Mouse (Mus musculus): ENCODE results near the gene Btf3.

Btf3 gene

DNA sequence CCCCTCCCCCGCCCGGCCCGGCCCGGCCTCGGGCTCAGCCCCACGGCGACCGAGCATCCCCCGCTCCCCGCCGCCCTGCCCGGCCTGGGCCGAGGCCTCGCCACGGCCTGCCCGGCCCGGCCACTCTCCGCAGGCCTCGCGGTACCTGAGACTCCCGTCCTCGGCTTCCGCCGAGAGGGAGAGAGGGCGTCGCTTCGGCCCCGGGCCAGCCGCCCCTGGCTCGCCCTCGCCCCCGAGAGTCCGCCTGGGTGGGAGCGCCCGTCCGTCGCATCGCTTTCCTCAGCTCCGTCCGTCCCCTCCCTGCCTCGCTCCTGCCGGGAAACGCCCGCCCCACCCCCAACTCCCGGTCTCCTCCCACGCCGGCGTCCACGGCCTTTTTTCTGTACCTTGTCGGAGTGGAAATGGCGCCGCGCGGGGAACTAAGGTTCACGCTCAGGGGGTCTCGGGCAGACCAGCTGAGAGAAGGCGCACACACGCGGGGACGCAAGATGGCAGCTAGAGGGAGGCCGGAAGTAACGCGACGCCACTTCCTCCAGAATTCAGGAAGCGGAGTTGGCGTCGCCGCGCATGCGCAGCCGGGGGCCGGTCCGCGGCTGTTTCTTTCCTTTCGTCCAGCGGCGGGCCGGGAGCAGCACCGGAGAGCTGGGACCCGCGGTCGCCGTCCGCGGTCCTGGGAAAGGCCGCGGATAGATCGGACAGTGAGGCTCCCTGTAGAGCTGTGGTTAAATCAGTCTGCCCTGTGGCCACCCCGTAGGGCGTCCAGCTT lies at the start of gene Btf3:
TSS of gene Btf3 (minus strand) at position 527 of the 766 bp plus-strand sequence.
- DNase-seq, result peak; percentile 91 to 94

DNA sequence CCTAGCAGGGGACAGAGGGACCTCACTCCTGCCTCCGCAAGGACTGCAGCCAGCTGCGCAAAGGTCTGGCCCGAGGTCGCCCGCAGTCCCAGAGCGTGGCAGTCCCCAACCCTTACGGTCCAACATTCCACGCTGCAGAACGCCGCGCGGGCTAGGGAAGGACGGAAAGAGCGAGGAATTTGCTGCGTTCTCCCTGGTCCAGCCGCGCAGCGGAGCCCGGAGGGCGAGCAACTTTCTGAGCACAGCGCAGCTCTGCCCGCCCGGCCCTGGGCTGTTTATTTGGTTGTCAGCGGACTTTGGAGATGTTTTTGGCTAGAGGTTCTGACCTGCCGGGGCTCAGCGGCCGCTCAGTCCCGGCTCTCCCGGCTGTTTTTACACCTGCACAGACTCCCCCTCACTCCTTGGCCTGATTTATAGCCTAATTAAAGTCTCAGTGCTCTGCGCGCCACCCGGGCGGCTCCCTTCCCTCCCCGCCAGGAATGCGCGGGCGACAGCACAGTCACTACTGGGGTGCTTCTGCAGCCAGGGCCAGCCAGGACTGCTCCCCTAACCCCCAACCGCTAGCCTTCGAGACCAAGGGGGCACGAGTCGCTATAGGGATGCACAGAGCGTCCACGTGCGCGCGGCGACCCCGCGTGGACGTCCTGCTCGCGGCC lies 49.1 kb upstream of the Btf3 start:
- no peak for DNase-seq

DNA sequence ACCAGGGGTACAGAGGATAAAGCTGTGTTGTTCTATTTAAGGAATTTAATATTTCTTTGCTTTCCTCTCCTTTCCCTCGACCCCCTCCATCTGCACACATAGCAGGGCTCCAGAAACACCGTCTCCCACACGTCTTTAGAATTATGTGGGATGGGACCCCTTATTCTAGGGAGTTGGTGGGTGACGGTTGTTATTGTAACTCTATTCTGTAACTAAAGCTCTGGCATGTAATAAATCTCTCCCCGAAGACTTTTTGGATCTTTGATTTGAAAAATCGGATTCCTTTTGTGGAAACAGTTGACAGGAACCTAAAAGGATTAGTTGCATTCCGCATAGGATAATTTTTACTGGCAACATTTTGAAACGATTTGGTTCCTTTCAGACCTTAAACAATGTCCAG lies 48.3 kb upstream of the Btf3 start:
- DNase-seq, result no peak

DNA sequence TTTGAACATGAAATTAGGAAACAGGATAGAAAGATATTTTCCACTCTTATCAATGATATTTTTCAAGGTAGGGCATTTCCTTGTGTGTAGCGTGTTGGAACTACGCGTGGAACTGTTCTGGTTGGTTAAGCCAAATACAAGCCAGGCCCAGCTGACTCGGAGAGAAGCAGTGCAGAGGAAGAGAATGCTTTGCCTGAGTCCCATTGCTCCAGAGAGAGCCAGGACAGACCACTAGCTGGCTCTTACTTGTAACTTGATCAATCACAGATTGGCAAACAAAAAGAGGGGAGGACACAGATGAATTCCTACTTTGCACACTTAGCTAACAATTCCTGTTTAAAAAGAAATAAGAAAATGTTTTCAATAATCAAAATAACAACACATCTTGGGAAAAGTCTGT lies 46.2 kb upstream of the Btf3 start:
- DNase-seq, result no peak

DNA sequence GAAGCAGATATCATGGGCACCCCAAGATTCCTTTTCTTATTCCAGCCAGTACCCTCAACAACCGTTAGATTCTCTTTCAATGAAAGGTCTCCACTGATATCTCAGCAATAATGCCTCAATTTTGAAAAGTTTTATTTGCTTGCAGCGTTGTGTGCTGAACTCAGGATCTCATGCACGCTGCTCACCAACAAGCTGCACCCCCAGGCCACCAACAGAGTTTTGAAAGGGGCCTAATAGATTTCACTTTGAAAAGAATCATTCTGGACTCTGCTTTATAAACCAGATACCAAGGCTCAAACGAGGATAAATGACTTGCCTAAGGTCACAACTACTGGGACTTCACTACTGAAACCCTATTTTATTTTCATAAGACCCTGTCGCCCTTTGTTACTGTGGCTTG lies 44.4 kb upstream of the Btf3 start:
- DNase-seq, result no peak

DNA sequence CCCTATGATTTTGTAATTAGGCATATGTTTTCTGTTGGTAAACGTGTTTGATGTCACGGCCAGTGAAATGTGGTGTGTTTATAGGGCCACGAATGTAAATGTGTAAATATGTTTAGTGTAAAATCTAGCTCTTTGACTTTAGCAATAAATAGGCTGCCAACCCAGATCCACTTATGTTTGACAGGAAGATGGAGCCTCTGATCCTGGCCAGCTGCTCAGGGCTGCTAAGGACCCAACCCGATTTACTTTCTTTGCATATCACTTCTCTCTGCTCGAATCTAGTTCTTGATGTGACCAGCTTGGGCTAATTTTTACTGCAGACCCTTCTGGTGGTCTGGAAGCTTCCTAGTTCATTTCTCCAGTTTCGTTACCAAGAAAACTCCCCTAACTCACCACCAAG lies 43.6 kb upstream of the Btf3 start:
- no peak for DNase-seq

DNA sequence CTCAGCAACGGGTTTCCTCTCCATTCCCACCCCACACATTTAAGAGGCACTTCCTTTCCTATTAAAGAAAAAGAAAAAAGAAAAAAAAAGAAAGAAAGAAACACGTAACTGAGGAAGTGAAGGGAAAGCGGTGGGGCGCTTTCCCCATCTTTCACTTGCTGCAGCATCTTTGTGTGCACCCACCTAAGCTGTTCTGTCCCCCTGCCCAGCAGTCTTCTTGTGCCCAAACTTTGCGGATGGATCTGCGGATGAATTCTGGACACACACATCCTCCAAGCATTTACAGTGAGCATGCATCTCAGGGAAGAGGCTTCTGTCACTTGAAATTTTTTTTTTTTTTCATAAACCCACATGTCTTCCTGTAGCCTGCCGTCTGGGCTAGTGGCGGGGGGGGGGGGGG lies 42.5 kb upstream of the Btf3 start:
- no peak for DNase-seq

DNA sequence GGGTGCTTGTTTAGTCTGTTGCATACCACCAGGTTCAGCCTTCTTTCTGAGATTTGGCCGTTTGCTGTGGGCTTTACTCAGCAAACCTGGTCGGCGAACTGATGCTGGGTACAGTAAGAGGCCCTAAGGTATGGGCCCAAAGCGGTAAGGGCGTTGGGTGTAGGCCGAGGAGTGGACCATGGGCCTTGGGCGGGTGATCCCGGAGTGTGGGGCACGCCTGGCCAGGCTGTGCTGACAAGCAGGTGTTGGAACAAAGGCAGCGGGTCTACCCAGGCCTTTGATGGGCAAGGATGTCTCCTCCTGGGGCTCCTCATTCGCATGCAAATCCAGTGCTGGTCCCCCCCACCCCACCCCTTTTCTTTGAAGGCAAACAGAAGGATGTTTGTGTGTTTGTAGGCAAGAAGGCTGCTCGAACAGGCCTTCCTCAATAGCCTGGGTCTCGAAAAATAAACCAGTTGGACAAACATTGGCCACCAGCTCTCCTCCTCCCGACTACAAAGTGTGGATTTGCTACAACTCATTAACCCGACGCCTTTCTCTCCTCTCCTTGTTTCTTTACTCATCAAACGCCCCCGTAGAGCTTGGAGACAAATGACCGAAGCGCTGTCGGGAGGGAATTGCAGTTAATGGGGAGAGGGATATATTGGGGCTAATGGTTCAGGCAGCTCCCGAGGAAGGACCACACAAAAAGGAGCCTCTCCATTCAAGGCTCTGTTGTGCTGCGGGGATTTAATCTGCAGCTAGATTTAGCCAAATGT lies 41.8 kb upstream of the Btf3 start:
- DNase-seq, result no peak

DNA sequence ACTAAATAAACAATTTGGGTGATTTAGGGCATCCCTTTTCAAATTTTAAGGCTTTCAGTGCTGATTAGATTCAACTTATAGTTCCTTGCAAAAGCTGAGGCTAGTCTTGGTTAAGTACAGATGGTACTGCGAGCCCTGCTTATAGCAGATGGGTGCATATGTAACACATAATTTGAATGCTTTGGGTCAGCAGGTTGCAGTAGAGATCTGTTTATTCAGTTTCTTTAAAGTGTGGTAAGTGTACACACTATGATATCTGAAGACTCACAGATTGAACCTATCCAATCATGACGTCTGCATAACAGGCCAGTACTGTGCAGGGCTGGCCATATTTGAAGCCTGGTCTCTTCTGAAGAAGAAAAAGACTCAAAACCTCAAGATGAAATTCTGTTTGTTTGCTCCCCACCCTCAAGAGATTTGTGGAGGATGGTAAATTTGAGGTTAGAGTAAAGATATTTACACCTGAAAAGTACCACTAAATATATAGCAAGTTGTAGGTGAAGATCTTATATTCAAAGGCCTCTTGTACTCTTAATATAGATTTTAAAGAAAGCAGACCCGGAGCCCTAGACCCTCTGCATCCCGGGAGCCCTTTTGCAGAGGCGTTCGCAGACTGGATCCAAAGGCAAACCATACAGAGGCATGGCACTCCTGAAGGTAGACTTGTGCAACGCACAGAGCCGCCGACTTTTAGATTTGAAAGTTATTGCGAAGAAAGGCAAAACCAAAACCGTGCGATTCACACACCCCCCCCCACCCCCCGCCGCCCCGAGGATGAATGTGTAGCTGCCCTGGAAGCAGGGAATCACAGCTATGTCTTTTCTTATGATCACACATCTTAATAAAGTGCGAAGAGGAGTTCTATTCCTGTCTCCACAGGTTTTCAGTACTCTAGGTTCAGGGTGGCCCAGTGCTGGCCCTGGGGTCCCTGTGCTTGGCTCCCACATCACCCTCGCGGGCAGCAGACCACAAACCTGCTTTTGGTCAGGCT lies 40.9 kb upstream of the Btf3 start:
- no peak for DNase-seq

DNA sequence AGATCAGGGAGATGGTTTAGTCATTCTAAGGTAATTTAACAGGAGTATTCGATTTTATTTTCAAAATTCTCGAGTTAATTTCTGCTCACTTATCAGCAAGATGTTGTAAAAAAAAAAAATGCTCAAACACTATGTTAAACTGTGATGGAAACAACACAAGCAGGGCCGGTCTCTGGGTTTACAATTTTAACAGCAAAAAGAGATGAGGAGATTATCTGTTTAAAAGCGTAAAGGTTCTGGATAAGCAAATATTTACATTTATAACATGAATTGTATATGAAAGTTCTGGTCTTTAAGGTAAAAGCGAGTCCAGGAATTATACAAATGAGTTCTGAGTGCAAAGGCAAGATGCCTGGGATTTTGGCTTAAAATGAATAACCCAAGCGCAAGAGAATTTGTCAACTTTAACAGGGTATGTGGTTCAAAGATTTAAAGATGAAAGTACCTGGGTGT lies 40.2 kb upstream of the Btf3 start:
- no peak for DNase-seq

DNA sequence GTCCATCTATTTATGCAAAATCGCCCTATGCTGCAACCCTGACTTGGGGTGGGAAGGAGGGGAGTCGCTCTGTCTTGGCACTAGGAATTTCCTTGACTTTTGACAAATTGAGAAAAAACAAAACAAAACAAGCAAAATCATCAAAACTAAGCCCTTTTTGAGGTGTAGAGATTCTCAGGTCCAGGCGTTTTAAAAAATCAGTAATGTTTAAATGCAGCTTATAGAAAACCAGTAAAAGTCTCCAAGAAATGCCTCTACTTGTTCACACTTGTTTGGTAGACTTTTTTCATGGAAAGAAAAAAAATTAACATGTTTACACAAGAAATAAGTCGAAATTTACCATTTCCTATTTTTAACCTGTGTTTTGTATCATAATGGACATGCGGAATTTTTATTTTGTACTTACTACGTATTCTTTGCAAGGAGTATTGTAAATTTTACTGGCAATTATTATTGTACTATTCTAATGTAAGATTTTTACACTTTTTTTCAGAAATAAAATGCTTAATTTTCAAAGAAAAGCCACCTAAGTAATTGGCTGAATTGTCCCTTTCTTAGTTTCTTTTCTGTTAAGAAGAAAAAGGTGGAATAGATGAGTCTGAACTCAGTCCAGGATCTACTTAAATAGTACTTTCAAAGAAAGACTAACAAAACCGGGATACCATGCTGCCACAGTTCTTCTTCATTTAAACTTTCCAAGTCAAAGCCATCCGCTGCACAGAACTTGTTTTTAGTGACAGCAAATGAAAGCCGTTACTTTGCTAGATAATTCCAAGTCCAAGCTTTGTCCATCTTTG lies 39.6 kb upstream of the Btf3 start:
- no peak for DNase-seq

DNA sequence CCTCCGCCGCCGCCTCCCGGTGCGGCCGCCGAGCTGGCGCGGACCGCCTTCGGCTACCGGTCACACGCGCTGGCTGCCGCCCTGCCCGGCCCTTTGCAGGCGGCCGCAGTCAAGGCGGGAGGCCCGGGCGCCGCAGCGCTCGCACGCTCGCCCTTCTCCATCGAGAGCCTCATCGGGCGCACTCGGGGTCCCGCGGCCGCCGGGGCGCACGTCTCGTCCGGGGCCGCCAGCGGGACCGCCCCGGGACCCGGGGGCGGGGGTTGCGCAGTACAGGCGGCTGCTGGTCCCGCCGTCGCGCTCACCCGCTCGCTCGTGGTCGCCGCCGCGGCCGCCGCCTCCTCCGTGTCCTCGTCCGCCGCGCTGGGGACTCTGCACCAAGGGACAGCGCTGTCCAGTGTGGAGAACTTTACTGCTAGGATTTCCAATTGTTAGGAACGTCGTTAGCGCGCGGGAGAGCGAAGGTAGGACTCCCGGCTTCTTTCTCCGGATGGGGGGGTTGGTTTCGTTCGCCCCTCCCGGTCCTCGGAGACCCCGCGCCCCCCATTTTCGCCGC lies 38.8 kb upstream of the Btf3 start:
- no peak for DNase-seq

DNA sequence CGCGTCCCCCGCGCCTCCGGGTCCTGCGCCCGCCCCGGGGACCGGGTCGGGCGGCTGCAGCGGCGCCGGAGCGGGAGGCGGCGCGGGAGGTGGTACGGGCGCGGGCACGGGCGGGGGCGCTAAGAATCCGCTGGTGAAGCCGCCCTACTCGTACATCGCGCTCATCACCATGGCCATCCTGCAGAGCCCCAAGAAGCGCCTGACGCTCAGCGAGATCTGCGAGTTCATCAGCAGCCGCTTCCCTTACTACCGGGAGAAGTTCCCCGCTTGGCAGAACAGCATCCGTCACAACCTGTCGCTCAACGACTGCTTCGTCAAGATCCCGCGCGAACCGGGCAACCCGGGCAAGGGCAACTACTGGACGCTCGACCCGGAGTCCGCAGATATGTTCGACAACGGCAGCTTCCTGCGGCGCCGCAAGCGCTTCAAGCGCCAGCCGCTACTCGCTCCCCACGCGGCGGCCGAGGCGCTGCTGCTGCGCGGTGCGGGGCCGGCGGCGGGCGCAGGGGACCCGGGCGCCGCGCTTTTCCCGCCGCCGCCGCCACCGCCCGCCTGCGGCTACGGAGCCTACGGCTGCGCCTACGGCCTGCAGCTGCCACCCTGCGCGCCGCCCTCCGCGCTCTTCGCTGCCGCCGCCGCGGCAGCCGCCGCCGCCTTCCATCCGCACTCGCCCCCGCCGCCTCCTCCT lies 38.2 kb upstream of the Btf3 start:
- no peak for DNase-seq

DNA sequence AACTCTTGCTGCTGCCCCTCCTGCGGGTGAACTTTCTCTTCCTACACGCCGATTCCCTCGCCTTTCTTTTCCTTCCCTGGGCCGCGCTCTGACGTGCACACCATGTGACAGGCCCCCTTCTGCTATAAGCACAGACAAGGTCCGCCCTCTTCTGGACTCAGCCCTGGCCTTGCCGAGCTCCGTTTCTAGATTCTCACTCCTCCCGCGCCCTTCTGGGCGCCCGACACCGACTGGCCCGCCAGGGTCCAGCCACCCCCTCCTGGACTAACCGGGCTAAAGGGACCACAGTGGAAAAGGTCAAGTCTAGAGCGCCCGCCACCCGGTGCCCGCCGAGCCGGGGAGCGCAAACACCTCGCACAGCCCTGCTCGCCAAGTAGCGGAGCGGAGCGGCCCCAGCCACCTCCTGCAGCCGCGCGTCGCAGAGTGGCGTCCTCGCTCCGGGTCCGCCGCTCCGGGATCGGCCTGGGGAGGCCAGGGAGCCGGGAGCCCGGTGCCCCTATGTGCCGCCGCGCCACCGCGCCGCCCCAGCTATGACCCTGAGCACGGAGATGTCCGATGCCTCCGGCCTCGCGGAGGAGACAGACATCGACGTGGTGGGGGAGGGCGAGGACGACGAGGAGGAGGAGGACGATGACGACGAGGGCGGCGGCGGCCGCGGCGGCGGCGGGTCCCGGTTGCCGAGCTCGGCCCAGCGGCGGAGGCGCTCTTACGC lies 37.4 kb upstream of the Btf3 start, which contains the start of gene Foxd1:
TSS of gene Foxd1 (plus strand) at position 153 of the 712 bp plus-strand sequence.
- DNase-seq, result peak in 1 of 2 experiments; percentile 23

DNA sequence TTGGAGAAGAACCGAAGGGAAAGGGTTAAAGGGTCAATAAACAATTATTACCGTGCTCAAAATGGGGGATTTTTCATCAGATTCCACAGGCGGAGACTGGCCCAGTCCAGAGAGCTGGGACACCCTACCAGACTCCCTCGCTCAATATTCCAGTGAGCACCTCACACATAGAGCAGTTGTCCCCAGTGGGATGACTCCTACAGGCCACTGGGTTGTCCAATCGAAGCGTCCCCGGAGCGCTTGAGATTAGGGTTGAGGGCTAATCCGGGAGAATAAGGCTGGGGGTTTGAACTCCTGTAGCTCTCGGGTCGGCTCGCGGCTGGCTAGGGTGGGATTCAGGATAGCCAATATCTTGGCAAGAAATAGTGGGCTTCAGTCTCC lies 36.9 kb upstream of the Btf3 start:
- DNase-seq, result no peak

DNA sequence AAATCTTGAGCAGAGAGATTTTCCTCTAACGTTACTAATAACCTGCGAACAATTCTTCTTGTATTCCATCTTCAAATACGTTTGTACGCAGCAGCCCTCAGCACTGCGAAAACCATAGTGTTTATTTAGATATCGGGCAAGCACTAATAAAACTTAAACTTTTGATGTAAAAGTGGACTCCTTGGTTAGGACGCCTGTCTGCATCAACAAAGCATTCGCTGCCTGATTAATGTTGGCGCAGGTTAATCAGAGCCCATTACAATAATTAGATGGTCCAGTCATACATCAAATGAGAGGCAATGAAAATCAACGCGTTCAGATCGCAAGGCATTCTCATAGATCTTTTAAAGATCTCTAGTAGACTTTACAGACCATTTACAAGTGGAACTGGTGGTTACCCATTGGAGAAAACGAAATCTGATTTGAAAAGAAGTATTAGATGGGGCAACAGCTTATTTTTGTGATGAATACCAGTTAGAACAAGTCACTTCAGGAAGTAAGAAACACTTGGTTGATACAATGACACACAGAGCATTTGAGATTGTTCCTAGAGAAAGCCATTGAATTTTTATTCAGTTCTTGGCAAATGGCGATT lies 35.7 kb upstream of the Btf3 start:
- no peak for DNase-seq

DNA sequence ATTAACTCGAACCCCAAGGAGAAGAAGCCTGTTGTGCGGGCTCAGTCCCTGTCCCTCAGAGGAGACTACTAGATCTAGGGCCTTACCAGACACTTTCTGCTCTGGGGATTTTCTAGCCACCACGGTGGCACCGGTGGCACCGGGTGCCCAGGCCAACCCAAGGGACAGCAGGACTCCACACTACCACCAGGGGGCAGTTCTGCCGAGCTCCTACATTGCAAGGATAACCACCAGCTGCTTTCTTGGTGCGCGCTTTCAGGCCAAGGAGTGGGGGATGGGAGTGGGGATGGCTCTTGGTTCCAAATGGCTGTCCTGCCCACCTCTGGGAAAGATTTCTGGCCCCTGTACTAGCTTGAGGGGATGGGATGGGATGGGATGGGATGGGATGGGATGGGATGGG lies 34.7 kb upstream of the Btf3 start:
- no peak for DNase-seq

DNA sequence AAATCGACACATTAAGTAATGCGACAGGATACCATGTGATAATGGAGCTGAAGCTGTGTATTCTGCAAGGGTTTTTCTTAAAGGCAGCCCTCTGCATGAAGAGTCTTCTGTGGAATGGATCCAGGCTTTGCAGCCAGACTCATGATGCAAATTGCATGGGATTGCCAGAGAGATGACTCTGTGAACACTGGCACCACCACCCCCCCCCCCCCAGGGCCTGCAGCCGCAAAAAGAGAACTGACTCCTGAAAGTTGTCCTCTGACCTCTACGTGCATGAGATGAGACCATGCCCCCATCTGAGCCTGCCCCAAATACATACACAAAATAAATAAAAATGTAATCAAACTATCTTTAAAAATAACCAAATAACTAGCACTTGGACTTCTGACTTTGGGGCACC lies 32.7 kb upstream of the Btf3 start:
- DNase-seq, result no peak

DNA sequence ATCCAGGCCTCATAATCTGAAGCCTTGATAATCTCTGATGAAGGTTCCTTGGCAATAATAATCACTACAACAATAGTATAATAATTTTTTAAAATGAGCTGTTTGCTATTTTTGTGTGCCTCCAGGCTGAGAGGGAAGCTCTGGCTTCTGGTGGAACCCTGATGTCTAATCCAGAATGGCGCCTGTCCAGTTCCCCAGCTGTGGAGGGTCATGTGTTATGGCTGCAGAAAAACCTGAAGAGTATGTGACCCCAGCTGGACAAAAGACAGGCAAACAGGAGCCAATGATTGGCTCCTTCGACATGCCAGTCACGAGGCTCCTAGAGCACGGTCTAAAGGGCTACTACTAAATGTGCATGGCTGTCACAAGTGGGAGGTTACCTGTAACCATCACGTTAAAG lies 23.7 kb upstream of the Btf3 start:
- DNase-seq, result no peak

DNA sequence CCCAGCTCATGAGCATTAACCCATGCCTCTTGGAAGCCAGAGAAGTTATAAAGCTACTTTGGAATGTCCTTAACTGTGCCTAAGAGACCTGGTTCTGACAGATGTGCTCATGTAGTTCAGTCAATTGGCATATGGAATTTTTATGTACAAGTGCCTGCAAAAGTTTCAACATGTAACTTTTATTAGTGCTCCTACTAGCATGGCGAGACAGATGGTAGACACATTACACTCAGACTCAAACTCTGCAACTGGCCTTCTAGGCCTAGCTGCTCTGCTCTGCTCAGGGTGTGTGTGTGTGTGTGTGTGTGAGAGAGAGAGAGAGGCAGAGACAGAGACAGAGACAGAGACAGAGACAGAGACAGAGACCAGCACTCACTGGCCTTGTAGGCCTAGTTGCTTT lies 19.4 kb upstream of the Btf3 start:
- no peak for DNase-seq

All from kidney, adult 8-10 months (tissue).